Mouse (Mus musculus) embryonic facial prominence, embryonic 12.5 days (tissue): ENCODE results near the gene Krt79. TPM values are rescaled to one million over a fixed set of nuclear protein-coding genes. Genes with fewer than 3 reads are reported as not detected.

Experiments used
- ATAC-seq: fragments of 200-750 bp; cut with Nextera tagmentation; 2 replicates; pipeline ENCODE4 v1.8.0; 2017; ENCODE audit not compliant: insufficient number of reproducible peaks, insufficient read depth, low FRiP score, low TSS enrichment
- H3K27ac ChIP-seq: fragments of 300-500 bp; sonication (generic); 2 replicates; pipeline ENCODE4 v1.5.1; 2016; ENCODE audit warnings: mild to moderate bottlenecking
- H3K27me3 ChIP-seq: fragments of 300-500 bp; sonication (generic); 2 replicates; pipeline ENCODE4 v1.6.1; 2016; ENCODE audit warnings: mild to moderate bottlenecking, moderate library complexity
- H3K36me3 ChIP-seq: fragments of 300-500 bp; sonication (generic); 2 replicates; pipeline ENCODE4 v1.6.1; 2016; ENCODE audit warnings: mild to moderate bottlenecking
- H3K4me1 ChIP-seq: fragments of 300-500 bp; sonication (generic); 2 replicates; pipeline ENCODE4 v1.6.1; 2016
- H3K4me2 ChIP-seq: fragments of 300-500 bp; sonication (generic); replicated peaks from 2 replicates; pipeline ENCODE4 v1.6.1; 2016; ENCODE audit warnings: mild to moderate bottlenecking, moderate library complexity
- H3K4me3 ChIP-seq: fragments of 300-500 bp; sonication (generic); 2 replicates; pipeline ENCODE4 v1.5.1; 2016; ENCODE audit warnings: mild to moderate bottlenecking
- H3K9ac ChIP-seq: fragments of 300-500 bp; sonication (generic); 2 replicates; pipeline ENCODE4 v1.6.1; 2016; ENCODE audit warnings: mild to moderate bottlenecking, moderate library complexity
- H3K9me3 ChIP-seq: fragments of 300-500 bp; sonication (generic); 2 replicates; pipeline ENCODE4 v1.6.1; 2016; ENCODE audit warnings: mild to moderate bottlenecking, moderate library complexity
- WGBS: fragments of 180-500 bp; shearing (Covaris S2); methylation state at CpG from one replicate; pipeline ENCODE4 v1.1.7; 2016; 5-methylcytosine and 5-hydroxymethylcytosine counted together
- polyA plus RNA-seq: library from polyadenylated mRNA; unstranded; fragments of >200 nt; fragmentation: Nextera tagmentation; extraction: Ambion mirVana; gene quantifications from 2 replicates; pipeline ENCODE4 v1.2.1, GENCODE M21; 2016

The Krt79 gene
- polyA plus RNA-seq, 1 experiment from 2014 or later = 0.28 TPM

- 12% methylated on average over 9 of the region's 9 CpGs for WGBS
- Histone ChIP-seq H3K27me3 (peaks cover 10% of the 10 kb centered on the region), H3K4me2 (no peak overlapping the region), H3K9me3 (no peaks in the 10 kb centered on the region), H3K9ac (no peak overlapping the region), H3K4me3 (no peak overlapping the region), H3K4me1 (peaks cover 28% of the 10 kb centered on the region), H3K36me3 (no peaks in the 10 kb centered on the region), H3K27ac (no peak overlapping the region)
- no peak for ATAC-seq
Observed at GRCm38 (mm10) chr15:101929087-101929486, 11.0 kb downstream of the Krt79 start.

DNA sequence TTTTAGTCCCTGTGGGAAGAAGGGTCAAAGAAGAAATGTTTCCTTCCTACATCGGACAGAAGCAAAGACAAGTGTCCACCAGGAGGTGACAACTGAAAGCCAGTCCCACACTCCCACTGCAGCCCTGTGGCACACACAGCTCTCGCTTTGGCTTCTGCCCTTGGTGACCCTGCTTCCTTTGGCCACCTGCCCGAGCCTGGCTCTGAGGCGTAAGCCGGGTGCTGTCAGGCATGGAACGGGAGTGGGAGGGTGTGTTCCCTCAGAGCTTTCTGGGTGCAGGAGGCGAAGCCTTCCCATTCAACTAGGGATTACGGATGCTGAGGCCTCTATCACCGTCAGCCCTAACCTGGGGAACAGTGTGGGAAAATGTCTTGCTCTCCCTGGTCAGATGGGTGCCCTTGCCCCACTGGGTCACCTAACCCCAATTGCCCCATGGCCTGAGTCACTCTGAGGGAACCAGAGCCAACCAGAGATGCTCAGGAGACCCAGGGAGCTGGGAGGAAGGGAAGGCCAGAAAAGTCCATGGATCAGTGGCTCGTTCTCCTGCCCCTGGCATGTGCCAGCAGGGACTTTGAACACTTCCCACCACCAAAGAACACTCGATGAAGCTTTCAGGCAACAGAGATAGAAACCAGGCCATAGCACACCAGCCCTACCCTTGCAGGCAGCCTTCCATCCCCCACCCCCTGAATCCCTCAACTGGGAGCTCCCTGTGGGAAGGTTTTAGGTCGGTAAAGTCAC, 12.6 kb downstream of the Krt79 start:
- H3K27me3 ChIP-seq = peaks cover 10% of the 10 kb centered on the region
- no peak overlapping the region for H3K9ac ChIP-seq
- H3K36me3 ChIP-seq = no peaks in the 10 kb centered on the region
- H3K27ac ChIP-seq = 0 out of 2 replicates have a peak overlapping the region, but pooled peaks have one; percentile 4
- no peak overlapping the region for H3K4me3 ChIP-seq
- peaks cover 28% of the 10 kb centered on the region for H3K4me1 ChIP-seq
- 65% methylated on average over 12 of the region's 12 CpGs for whole genome bisulfite sequencing
- no peak for ATAC-seq
- H3K4me2 ChIP-seq = no peak overlapping the region
- H3K9me3 ChIP-seq = no peaks in the 10 kb centered on the region

GRCm38 (mm10) chr15:101925041-101925440, 15.1 kb downstream of the Krt79 start:
- peaks cover 2% of the 10 kb centered on the region; the same call in 1 of the 2 replicates for H3K27me3 ChIP-seq
- H3K9ac ChIP-seq = no peak overlapping the region
- no peaks in the 10 kb centered on the region for H3K9me3 ChIP-seq
- no peak overlapping the region for H3K4me3 ChIP-seq
- ATAC-seq = no peak
- no peak overlapping the region for H3K27ac ChIP-seq
- WGBS = 84% methylated on average over 1 of the region's 1 CpGs
- peaks cover 20% of the 10 kb centered on the region for H3K4me1 ChIP-seq
- H3K36me3 ChIP-seq = no peaks in the 10 kb centered on the region
- H3K4me2 ChIP-seq = no peak overlapping the region

DNA sequence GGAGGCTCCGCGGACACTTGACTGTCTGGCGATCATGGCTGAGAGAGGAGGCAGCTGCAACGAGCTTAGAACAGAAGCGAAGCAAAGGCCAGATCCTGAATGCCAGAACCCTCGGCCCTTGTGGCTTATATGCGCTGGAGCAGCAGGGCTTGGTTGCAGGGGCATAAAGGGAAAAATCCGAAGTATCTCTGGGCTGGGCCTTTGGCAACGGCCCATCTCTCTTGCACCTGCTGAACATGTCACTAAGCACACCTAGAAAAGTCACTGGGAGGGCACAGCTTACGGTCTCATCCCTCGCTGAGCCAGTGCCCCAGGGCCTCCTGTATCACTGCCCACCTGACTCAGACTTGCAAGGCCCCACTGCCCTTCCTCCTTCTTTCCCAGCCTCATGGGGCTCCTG, 15.5 kb downstream of the Krt79 start, which contains the start of gene Krt4:
Gene Krt4 (minus strand): TSS at position 101 of the 400 bp plus-strand sequence.
- H3K4me1 ChIP-seq = peaks cover 16% of the 10 kb centered on the region
- H3K4me3 ChIP-seq = no peak within 1 kb of the TSS
- no peak for ATAC-seq
- whole genome bisulfite sequencing = 81% methylated on average over 11 of the region's 11 CpGs
- no peak within 1 kb of the TSS for H3K27ac ChIP-seq
- H3K36me3 ChIP-seq = no peaks in the 10 kb centered on the region
- no peaks in the 10 kb centered on the region for H3K9me3 ChIP-seq
- H3K4me2 ChIP-seq = no peak within 1 kb of the TSS
- H3K27me3 ChIP-seq = peaks cover 2% of the 10 kb centered on the region; the same call in 1 of the 2 replicates
- no peak within 1 kb of the TSS for H3K9ac ChIP-seq

DNA sequence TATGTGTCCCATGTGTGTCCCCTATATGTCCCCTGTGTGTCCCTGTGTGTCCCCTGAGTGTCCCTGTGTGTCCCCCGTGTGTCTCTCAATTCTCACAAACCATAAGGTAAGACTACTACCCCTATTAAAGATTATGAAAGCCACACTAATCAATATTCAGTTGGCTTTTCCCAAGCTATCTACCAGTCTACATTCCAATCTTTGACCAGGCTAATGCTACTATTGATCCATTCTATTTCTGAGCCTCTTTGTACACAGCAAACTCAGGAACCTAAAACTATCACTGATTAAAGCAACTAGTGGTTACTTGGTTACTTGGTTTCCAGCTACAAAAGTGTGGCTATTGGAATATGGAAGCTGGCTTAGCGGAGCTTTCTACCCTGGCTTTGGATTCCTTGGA, 17.8 kb downstream of the Krt79 start:
- H3K9ac ChIP-seq = no peak overlapping the region
- no peak overlapping the region for H3K27ac ChIP-seq
- H3K4me2 ChIP-seq = no peak overlapping the region
- H3K36me3 ChIP-seq = no peaks in the 10 kb centered on the region
- no peaks in the 10 kb centered on the region for H3K9me3 ChIP-seq
- 87% methylated on average over 2 of the region's 2 CpGs for WGBS
- no peaks in the 10 kb centered on the region for H3K27me3 ChIP-seq
- ATAC-seq = no peak
- H3K4me3 ChIP-seq = no peak overlapping the region
- H3K4me1 ChIP-seq = no peaks in the 10 kb centered on the region

GRCm38 (mm10) chr15:101916072-101916471, 24.1 kb downstream of the Krt79 start:
- H3K27me3 ChIP-seq = no peaks in the 10 kb centered on the region
- no peak overlapping the region for H3K9ac ChIP-seq
- no peaks in the 10 kb centered on the region for H3K36me3 ChIP-seq
- no peak for ATAC-seq
- H3K4me1 ChIP-seq = no peaks in the 10 kb centered on the region
- no peak overlapping the region for H3K27ac ChIP-seq
- no peak overlapping the region for H3K4me2 ChIP-seq
- WGBS = 75% methylated on average over 2 of the region's 2 CpGs
- H3K4me3 ChIP-seq = no peak overlapping the region
- no peaks in the 10 kb centered on the region for H3K9me3 ChIP-seq

- Histone ChIP-seq H3K27ac (no peak overlapping the region), H3K4me1 (no peaks in the 10 kb centered on the region), H3K27me3 (no peaks in the 10 kb centered on the region; the same call in 1 of the 2 replicates), H3K9ac (no peak overlapping the region), H3K36me3 (no peaks in the 10 kb centered on the region), H3K4me3 (no peak overlapping the region), H3K9me3 (no peaks in the 10 kb centered on the region), H3K4me2 (no peak overlapping the region)
- ATAC-seq = no peak
- WGBS = 74% methylated on average over 5 of the region's 5 CpGs
Observed at GRCm38 (mm10) chr15:101904849-101905248, 35.3 kb downstream of the Krt79 start.

- no peak overlapping the region for H3K4me2 ChIP-seq
- no peak overlapping the region for H3K27ac ChIP-seq
- no peaks in the 10 kb centered on the region for H3K9me3 ChIP-seq
- H3K27me3 ChIP-seq = no peaks in the 10 kb centered on the region; the same call in 1 of the 2 replicates
- ATAC-seq = no peak
- no peaks in the 10 kb centered on the region for H3K36me3 ChIP-seq
- H3K4me3 ChIP-seq = no peak overlapping the region
- no peak overlapping the region for H3K9ac ChIP-seq
- H3K4me1 ChIP-seq = no peaks in the 10 kb centered on the region
- 52% methylated on average over 12 of the region's 12 CpGs for WGBS
Observed at GRCm38 (mm10) chr15:101902171-101903149, 37.7 kb downstream of the Krt79 start.

GRCm38 (mm10) chr15:101895216-101895615, 44.9 kb downstream of the Krt79 start:
- no peak overlapping the region for H3K9ac ChIP-seq
- no peak for ATAC-seq
- H3K9me3 ChIP-seq = no peaks in the 10 kb centered on the region
- H3K27ac ChIP-seq = no peak overlapping the region
- H3K27me3 ChIP-seq = peaks cover 3% of the 10 kb centered on the region; the same call in 1 of the 2 replicates
- no peaks in the 10 kb centered on the region for H3K4me1 ChIP-seq
- no peak overlapping the region for H3K4me3 ChIP-seq
- WGBS = 90% methylated on average over 4 of the region's 4 CpGs
- H3K36me3 ChIP-seq = no peaks in the 10 kb centered on the region
- no peak overlapping the region for H3K4me2 ChIP-seq

DNA sequence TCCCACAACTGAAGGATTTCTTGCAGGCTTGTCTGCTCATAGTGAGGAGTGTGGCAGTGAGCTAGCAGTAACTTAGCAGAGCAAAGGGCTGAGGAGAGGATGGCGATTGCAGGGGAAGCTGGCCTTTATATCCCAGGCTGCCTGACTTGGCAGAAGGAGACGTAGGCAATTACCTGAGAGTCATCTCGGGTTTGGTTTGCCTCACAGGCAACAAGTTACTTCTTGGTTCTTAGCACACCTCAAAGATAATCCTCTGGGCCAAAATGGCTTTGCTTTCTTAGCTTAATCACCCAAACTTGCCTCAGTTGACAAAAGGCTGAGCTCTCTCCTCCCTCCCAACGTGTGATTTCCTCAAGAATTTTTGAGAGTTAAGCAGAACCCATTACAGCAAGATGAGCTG, 47.3 kb downstream of the Krt79 start, which contains the start of gene Krt76:
Gene Krt76 (minus strand): TSS at position 101 of the 400 bp plus-strand sequence.
- ATAC-seq = no peak
- H3K9ac ChIP-seq = no peak within 1 kb of the TSS
- no peaks in the 10 kb centered on the region for H3K9me3 ChIP-seq
- no peak within 1 kb of the TSS for H3K4me3 ChIP-seq
- H3K27ac ChIP-seq = no peak within 1 kb of the TSS
- H3K4me1 ChIP-seq = no peaks in the 10 kb centered on the region
- WGBS = 52% methylated on average over 4 of the region's 4 CpGs
- H3K27me3 ChIP-seq = peaks cover 3% of the 10 kb centered on the region; the same call in 1 of the 2 replicates
- no peak within 1 kb of the TSS for H3K4me2 ChIP-seq
- H3K36me3 ChIP-seq = no peaks in the 10 kb centered on the region

DNA sequence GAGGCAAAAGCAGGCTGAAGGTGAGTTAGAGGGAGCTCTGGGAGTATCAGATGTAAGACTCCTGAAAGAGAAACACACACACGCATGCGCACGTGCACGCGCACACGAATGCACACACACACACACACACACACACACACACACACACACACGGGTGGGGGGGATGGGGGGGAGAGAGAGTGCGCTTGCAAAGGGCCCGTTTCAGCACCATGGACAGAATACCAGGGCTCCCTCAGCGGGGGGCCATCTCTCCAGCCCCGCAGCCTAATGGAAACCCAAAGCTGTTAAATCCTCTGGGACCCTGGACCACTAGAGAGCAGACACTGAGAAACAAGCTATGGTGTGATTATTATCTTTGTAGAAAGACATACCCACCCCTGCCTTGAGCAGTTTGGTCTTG, 60.3 kb downstream of the Krt79 start:
- Histone ChIP-seq H3K4me1 (no peaks in the 10 kb centered on the region), H3K36me3 (no peaks in the 10 kb centered on the region), H3K27me3 (peaks cover 3% of the 10 kb centered on the region; the same call in 1 of the 2 replicates), H3K9me3 (no peaks in the 10 kb centered on the region), H3K9ac (no peak overlapping the region), H3K4me2 (no peak overlapping the region), H3K4me3 (no peak overlapping the region), H3K27ac (no peak overlapping the region)
- ATAC-seq = no peak
- 21% methylated on average over 6 of the region's 11 CpGs for WGBS
